Mouse (Mus musculus): ENCODE measurements at regions not wholly inside any gene's neighbourhood (a gene's known extent, or its start where the extent isn't known, plus 50 kb on each side); places are given as distances from the start of the nearest gene placed in this dataset.
"Not testable (repeated sequence)": the region's sequence is repeated elsewhere in the genome, so short reads cannot be mapped to it uniquely, and the experiment has no call there.

DNA sequence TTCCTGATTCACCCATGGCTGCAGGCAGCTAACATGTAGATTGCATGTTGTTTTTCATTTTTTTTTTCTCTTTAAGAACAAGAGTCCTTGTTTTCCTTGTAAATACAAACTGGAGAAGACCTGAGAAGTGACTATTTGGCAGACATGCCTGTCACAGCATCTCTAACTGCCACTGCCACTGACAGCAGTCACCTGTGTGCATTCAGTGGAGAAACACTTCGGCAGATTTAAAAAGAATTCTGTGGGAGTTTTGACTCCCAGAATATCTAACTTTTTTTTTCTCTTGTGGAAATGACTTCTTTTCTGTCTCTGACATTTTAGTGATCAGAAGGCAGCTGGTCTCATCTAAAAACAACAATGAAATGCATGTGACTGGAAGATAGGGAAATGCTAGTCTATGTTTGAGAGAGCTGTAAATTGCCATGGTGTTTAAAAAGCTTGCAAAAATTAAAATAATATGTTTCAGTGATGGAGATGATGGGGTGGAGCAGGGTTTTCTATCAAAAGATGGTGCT lies 526.0 kb upstream of the Agtr1b start:
- DNase-seq = no peak

DNA sequence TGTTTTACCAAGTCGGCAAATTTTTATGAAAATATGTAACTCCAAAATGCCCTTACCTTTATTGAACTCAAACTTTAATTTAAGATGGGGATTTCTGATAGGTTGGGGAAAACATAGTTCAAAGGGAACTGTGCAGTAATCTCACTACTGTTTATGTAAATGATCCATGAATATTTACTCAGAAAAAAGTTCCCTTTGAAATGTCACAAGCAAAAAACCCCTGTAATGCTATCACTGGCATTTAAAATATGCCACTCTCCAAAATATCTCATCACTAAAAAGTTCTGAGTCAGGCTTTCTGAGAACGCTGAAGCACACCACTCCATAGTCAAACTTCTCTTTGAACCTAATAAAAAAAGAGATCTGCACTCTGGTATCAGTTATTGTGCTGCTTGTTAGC lies 497.3 kb upstream of the Agtr1b start:
- DNase-seq = no peak

DNA sequence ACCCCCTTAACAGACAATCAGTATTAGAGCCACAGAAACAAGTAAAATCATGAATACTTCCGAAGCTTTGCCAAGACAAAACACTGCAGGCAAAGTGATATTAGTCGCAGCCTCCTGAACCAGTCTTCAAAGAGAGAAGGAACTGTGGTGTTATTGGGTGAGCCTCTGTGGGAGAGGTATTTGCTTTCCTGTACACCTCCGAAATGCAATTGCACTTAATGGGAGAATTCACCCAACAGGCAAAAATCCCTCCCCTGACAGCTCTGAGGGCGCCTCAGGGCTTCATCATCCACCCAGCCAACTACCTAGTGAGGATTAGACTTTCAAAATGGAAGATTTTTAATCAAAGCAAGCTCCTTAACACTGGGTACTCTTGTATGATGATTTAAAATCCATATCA lies 464.1 kb upstream of the Agtr1b start:
- DNase-seq = no peak

DNA sequence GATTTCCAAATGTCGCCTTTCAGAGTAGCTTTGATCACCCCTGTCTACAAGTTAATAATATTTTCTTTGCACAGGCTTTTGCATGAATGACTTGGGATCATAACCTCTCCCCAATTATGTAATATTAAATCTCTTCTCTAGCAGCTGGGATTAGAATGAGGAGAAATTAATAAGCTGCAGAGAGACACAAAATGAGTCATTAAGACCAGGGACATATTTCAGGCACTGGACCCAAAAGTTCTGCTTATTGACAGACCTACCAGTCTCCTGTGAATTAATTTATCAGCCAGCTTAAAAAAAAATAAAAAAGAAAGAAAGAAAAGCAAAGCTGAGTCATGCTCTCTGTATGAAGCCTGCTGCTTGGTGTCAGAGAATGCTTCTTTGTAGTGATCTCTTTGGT lies 462.4 kb upstream of the Agtr1b start:
- no peak for DNase-seq

DNA sequence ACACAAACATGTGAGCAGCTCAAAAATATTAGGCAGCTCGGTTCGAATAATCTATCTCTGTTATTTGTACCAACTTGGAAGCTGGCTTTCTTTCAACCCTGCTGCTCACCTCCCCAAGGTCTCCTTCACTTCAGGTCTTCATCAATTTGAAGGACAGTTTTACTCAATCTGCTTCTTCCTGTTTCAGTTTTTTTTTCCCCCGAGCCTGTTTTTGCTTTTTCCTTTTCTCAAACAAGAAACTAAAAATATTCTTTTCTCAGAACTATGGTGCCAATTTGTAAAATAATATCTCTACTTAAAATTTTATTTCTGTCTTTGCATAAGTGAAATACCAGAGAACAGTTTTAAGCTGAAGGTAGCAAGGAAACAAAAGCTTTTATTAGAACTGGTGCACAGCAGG lies 461.8 kb upstream of the Agtr1b start:
- no peak for DNase-seq

DNA sequence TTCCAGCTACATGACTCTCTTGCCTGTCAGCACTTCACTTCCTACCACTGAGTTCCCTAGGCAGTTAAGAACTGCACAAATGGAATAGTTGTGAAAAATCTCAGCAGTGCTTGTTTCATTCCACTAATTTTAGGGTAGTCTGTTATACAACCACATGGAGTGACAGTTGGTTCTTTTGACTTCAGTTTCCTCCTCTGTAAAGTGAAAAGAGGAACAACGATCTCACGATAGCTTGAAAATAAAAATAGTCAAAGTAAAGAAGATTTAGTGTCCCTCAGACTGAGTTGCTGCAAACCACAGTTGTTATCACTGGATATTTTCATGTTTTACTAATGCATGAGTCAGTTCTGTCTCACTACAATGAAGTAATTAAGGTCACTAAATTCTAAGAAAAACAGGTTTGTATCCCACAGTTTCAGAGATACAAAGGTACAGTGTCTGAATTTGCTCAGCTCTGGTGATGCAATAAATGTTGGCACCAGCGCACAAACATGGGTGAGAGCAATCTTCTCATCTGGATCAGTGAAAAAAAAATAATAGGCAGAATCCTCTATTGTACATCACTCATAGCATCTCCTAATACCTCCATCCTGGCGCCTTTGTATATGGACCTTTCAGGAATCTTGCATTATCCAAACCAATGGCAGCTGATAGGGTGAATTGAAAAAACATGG lies 458.8 kb upstream of the Agtr1b start:
- DNase-seq = no peak

DNA sequence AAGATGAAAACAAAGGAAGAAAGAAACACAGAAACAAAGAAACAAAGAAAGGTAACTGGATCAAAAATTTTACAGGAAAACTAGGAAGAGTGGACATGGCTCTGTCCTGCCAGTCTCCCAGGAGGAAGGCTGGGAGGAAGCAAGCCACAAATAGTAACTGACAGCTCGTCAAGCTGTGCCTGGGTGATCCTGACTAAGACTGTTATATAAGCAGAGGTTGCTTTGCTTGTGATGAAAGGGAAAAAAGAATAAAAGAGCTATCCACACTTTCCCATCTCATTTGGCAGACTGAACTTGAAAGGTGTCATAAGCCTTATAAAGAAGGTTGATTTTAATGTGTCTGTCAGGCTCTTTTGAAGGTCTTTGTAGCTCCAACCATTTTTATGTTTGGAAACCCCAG lies 455.2 kb upstream of the Agtr1b start:
- peak; percentile 19 for DNase-seq

DNA sequence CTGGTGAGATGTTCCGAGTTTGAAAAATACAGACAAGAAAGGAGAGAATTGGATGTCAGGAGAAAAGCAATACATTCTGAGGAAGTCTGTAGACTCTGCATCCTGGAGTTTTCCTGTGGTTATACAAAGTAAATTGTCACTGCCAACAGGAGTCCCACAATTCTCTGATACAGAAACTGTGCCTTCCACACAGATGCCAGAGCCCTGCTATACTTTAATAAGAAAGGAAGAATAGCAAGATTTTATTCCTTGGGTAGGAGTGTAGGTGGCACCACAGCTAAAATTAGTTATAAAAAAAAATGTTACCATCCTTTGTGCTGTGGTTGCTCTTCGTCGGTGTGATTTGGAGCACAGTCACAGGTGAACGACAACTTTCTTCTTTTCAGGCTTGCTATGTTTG lies 454.7 kb upstream of the Agtr1b start:
- no peak for DNase-seq

DNA sequence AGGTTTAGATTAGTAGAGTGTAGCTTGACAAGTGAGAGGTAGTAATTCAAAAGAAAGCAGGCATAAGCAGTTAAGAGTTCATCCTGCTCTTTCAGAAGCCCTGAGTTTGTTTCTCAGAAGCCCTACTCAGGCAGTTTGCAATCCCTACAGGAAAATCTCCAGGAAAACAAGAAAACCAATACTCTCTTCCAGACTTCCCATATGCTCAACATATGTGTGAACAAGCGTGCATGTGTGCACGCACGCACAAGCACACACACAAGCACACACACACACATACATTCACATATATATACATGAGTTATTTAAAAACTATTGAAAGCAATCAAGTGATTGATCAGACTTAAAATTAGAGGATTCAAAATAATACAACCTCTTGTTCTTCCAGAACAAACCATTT lies 453.1 kb upstream of the Agtr1b start:
- DNase-seq = no peak

DNA sequence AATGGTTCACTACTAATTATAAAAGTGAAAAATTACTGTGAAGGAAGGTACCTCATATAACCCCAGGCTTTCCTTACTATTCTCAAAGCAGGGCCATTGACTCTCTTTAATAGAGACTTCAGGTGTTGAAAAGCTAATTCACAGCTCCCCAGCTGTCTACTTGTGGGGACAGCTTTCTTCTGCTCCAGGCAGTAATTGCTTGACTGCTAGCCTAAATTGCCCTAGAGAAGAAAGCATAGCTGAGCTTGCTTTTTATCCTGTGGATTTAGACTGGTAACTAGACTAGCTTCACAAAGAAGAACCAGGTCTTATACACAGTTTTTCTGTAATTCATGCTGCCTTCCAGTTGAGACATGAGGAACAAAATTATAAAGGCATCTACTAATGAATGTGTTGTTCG lies 452.6 kb upstream of the Agtr1b start:
- DNase-seq = no peak

DNA sequence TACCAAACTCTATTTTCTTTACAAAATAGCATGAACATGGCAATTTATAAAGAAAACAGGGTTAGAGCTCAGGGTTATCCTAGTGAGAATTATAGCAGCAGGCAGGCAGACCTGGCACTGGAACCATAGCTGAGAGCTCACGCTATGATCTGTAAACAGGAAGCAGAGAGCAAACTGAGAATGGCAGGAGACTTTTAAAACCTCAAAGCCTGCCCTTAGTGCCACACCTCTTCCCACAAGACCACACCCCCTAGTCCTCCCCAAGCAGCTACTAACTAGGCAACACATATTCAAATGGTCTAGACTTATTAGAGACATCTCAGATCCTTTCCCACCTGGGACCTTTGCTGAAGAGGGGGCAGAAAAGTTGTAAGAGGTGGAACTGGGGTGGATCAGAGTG lies 449.6 kb upstream of the Agtr1b start:
- DNase-seq = no peak

DNA sequence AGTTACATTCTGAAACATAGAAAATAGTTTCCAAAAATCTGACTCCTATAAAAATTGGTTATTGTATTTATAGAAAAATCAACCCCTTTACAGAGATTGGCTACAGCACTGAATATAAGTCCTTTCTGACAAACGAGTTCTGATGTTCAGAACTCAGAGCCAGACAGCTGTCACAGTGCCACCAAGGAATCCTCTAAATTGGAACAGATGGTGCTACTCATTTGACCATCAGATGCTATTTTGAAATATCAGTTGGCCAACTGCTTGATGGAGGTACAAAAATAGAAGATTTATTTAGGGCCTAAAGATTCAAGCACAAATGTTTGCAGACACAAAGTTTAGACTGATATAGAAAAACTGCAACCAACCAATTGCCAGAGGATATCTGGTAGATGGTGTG lies 427.3 kb upstream of the Agtr1b start:
- peak; percentile 13 for DNase-seq

DNA sequence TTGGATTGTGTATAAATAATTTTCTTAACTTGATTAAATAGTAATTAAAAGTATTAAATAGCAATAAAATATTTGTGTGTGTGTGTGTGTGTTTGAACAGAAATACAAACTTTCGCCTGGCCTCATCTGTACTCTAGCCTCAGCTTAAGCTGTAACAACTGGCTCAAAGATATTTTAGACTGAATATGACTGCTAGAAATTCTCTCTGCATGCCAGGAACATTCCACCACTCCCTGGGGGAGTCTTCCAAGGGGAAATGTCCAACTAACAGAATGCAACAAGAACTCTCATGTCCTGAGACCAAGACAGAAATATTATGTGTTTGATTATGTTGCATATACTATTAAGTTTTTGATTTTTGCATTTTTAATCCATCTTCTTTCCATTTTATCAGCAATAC lies 425.5 kb upstream of the Agtr1b start:
- peak; percentile 76 for DNase-seq

DNA sequence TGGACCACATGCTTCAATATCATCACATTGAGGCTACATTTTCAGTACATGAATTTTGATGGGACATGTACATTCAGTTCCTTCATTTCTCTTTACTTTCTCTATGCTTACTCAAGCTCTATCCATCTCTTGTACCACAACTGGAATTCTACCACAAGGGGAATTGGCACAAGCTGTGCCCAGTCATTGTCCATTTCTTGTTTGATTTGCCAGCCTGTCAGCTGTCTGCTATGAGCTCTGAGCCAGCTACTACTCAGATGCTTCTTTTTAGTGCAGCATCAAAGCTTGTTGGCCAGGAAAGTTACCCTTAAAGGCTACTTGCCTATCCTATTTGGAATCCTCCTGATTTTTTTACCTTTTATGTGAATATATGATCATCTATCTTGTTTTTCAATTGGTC lies 410.9 kb upstream of the Agtr1b start:
- DNase-seq = no peak

DNA sequence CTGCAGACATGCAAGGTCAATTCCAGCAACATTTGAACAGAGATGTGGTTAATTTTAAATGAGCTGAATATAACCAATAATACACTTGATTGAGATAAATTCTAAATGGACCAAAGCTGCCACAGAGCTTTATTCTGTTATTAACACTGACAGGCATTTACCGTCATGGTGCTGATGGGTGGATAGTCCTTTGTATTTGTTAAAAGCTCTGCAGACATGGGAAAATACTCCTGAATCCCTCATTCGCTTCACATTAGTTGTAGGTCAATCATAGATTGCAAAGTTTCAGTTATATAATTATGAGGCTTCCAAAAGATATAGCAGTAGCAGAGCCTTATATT lies 410.0 kb upstream of the Agtr1b start:
- no peak for DNase-seq

DNA sequence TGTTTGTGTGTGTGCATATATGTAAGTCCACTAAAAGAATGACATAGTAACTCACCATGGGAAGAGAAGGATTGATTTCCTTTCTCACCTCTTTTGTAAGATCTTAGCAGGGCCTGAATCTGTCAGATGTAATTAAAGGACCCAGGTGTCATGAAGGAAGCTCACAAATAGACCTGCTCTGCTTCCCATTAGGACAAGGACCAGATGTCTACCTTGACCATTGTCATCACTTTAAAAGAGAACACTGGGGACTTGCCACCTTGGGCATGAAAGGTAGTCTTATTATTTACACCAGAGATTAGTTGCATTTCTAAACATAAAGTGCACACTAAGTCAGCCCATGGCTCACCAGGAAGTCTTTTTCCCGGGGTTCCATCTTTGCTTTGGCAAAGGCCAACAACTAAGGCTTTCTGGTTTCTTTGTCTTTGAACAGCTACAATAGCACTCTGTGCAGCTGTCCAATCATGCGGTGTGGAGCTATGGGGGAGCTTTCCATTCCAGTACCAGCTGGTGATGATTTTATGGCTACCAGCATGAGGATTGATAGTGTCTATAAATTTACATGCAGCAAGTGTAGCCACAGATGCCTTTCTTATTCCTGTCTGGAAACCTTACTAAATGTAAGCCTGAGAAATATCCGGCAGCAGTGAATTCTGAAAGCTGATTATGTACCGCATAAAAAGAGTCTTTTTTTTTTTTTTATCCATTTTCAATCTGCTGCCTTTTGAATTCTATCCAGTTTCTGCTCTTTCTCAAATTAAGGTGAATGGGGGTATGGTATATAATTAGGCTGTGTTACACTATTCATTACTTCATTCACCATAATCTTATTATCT lies 409.4 kb upstream of the Agtr1b start:
- DNase-seq = no peak

DNA sequence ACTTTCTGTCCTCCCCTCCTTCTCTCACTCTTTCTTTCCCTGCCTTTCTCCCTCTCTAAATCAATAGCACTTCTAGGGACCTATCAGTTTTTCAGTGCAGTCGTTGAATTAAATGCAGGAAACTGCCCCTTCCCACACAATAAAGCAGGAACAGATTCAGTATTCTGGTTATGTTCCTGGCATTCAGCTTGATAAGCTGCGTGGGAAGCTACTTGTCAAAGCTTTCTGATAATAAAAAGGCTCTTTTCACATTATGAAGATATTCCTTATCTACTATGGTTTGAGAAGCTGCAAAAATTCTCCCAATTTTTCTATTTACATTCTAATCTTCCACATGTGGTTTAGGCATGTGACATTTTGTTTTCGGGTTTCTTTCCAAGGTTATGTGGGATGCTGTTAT lies 367.3 kb upstream of the Agtr1b start:
- no peak for DNase-seq

DNA sequence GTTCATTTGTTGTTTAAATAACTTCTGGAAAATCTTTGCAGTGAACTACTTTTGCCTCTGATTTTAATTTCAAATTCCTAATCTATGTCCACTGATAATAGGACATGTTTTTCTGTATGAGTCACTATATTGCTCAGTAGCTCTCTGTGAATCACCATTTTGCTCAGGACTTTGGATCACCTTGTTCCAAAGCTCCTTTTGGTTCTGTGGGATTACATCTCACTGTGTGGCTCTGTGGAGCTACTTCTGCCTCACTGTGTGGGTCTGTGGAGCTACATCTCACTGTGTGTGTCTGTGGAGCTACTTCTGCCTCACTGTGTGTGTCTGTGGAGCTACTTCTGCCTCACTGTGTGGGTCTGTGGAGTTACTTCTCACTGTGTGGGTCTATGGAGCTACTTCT lies 365.0 kb upstream of the Agtr1b start:
- no peak for DNase-seq

DNA sequence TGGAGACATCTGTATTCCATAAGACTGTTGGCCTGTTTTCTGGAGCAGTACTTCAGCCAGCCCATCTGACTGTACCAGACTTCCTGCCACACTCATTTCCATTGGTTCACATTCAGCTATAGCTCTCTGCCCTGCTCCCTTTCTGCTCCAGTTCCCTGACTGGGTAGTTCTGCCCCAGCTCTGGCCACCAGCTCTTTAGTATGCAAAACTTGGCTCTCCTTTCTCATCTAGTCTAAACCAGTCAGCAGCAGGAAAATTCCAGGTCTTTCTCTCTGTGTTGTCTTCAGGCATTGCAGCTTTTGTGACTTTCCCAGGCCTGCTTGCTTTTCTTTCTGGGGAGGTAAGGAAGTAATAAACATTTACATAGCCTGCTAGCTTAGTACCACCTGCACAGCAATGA lies 363.5 kb upstream of the Agtr1b start:
- no peak for DNase-seq

DNA sequence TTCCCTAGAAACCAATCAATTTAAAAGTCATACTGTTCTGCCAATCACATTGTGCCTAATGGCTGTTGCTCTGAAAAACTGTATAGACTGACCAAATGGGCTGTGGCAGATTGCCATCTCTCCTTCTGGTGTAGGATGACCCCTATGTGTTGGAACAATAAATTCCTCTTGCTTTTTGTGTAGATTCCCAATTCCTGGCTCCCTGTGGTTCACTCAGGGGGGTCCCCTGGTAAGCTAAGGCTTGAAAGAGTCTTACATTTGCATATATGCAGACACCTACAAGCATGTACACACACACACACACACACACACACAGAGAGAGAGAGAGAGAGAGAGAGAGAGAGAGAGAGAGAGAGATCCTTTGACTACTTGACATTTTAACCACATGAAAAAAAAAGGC lies 362.8 kb upstream of the Agtr1b start:
- not testable (repeated sequence) for DNase-seq

DNA sequence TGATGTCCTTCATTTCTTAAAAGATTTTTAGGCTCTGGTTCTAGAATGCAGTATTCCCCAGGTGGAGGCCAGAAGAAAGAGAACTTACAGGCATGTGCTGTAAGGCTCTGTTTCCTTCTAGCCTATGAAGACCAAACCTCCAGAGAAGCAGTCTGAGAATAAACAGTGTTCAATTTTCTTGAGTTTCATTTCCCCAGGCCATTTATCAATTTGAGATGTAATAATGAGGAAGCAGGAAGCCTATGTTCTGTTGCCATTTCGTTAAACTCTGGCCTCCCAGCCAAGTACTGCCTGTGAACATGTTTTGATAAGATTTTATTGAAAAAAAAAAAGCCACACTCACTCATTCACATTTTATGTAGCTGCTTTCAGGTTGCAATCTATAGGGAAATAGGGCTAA lies 347.7 kb upstream of the Agtr1b start:
- no peak for DNase-seq

DNA sequence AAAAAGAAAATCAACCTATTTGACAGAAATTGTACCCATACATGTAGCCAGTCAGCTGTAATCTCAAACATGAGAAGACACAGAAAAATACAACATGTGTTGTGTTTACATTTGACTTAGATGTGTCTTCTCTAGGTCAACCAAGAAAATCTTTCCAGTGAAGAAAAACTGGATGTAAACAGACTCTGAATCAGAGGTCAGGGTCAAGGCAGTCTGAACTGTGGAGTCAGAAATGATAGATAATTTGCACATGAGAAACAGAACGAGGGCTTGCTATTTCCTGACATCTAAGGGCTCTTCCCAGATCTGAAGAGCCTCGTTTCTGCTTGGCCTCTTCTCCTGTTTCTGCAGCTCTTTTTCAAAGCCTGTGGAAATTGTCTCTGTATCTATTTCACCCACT lies 342.7 kb upstream of the Agtr1b start:
- DNase-seq = no peak

DNA sequence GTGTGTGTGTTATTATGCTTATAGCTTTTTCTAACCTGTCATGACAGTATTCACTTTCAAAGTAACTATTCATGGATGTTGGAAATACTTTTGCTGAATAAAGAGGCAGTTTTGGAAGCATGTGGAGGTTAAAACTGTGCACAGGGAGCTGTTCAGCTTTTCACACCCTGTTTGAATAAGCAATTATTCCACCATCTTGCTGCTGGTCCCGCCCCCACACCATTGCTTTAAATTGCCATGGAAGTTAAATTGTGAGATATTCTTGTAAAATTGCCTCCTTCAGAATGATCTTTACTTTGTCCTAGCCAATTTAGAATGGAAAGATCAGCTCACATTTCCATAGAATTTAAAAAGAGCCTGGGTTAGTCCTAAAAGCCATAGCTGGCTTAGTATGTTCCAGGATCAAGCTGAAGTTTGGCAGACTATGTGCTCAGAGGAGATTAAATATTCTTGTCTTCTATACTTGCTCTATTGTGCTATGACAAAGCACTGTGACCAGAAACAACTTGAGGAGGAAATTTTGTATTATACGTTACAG lies 328.4 kb upstream of the Agtr1b start:
- DNase-seq = no peak
